In the genomic region with DNA sequence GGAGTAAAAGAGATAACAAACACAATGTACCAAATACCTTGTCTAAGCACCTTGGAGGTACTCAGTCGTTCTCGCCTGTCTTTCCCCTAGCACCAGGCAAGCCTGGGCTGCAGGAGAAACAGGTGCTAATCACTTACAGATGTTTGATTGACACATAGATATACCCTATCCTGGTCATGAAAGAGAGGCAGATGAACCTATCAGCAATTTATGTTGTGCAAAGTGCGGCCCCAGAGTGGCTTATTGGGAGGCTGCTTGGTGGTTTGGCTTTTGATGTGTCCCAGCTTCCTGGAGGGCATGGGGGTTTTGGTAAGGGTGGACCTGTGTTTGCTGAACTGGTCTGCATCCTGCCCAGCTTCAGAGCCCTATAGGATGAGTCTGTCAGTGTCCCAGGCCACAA, we compare ENCODE assay signal across 20 mouse cellular contexts.
DNase-seq lines count a peak whose midpoint lies in the region; ATAC-seq lines count a peak whose summit lies in the region.
"Had no signal": no experiment of that assay in that cellular context is flagged by ENCODE, and none has a peak within 500 bp of the region (broad histone marks: within the 10 kb centered on the region; RNA-seq: fewer than 3 reads in every experiment).

No protein-coding gene starts in this region.

- intact Hi-C loops in gastrocnemius, postnatal 14 days (cut with DNase I; ENCODE audit: low total_unique reads), result no loop called here

- no peak overlapping the region for H3K4me3 ChIP-seq in heart, embryonic 10.5 days
- no peak overlapping the region for H3K4me3 ChIP-seq in heart, embryonic 11.5 days (ENCODE audit: low read depth, low read length)
- no peak overlapping the region for H3K4me3 ChIP-seq in midbrain, embryonic 11.5 days (ENCODE audit: low read depth, low read length)
- H3K4me3 ChIP-seq in midbrain, embryonic 10.5 days, result no peak overlapping the region
- H3K4me3 ChIP-seq: embryonic facial prominence, embryonic 12.5 days; forebrain, embryonic 13.5 days; forebrain, embryonic 15.5 days had no signal

- H3K9ac ChIP-seq in heart, embryonic 11.5 days (ENCODE audit: low read depth, low read length), result no peak overlapping the region
- no peak overlapping the region for H3K9ac ChIP-seq in midbrain, embryonic 11.5 days (ENCODE audit: low read length)
- H3K9ac ChIP-seq: embryonic facial prominence, embryonic 12.5 days; forebrain, embryonic 13.5 days; forebrain, embryonic 15.5 days; forebrain, postnatal 0 days had no signal

- H3K27me3 ChIP-seq in heart, embryonic 10.5 days (ENCODE audit: insufficient read depth, poor library complexity, severe bottlenecking), result no peaks in the 10 kb centered on the region
- no peaks in the 10 kb centered on the region for H3K27me3 ChIP-seq in heart, embryonic 11.5 days (ENCODE audit: control insufficient read depth, insufficient read depth, low read length)
- H3K27me3 ChIP-seq in midbrain, embryonic 11.5 days (ENCODE audit: control insufficient read depth, insufficient read depth, low read length), result no peaks in the 10 kb centered on the region
- no peaks in the 10 kb centered on the region for H3K27me3 ChIP-seq in midbrain, embryonic 10.5 days (ENCODE audit: low read depth, poor library complexity, severe bottlenecking)
- H3K27me3 ChIP-seq: CH12.LX; embryonic facial prominence, embryonic 12.5 days; forebrain, embryonic 13.5 days; forebrain, embryonic 15.5 days; Patski had no signal

- 0 out of 2 replicates have a peak, but pooled peaks cover 5% of the 10 kb centered on the region for H3K4me1 ChIP-seq in heart, embryonic 10.5 days
- H3K4me1 ChIP-seq in heart, embryonic 11.5 days (ENCODE audit: control insufficient read depth, insufficient read depth, low read length), result no peaks in the 10 kb centered on the region
- no peaks in the 10 kb centered on the region for H3K4me1 ChIP-seq in midbrain, embryonic 11.5 days (ENCODE audit: control insufficient read depth, insufficient read depth, low read length)
- peaks cover 9% of the 10 kb centered on the region for H3K4me1 ChIP-seq in midbrain, embryonic 10.5 days

- H3K4me2 ChIP-seq in heart, embryonic 11.5 days, result no peak overlapping the region
- no peak overlapping the region for H3K4me2 ChIP-seq in midbrain, embryonic 11.5 days
- H3K4me2 ChIP-seq: embryonic facial prominence, embryonic 12.5 days; forebrain, embryonic 13.5 days; forebrain, embryonic 15.5 days had no signal

- no peak overlapping the region for H3K27ac ChIP-seq in heart, embryonic 10.5 days
- no peak overlapping the region for H3K27ac ChIP-seq in heart, embryonic 11.5 days (ENCODE audit: low read depth, low read length)
- H3K27ac ChIP-seq in midbrain, embryonic 11.5 days (ENCODE audit: low read depth, low read length), result no peak overlapping the region
- no peak overlapping the region for H3K27ac ChIP-seq in midbrain, embryonic 10.5 days (replicated peaks)
- H3K27ac ChIP-seq: embryonic facial prominence, embryonic 12.5 days; forebrain, embryonic 13.5 days; forebrain, embryonic 15.5 days had no signal

- no peak for ATAC-seq in heart, embryonic 11.5 days (replicated peaks; ENCODE audit: insufficient number of reproducible peaks, low FRiP score, low TSS enrichment)
- no peak for ATAC-seq in midbrain, embryonic 11.5 days (ENCODE audit: low FRiP score)
- ATAC-seq: activated CD4-positive, CD25-positive, alpha-beta regulatory T cell, adult 4 months; CD4-positive, CD25-positive, alpha-beta regulatory T cell, adult 4 months; forebrain, embryonic 13.5 days had no signal

- peak; percentile 67 for DNase-seq in heart, embryonic 10.5 days (ENCODE audit: low spot score)
- peak; percentile 47 for DNase-seq in midbrain, embryonic 11.5 days (ENCODE audit: low spot score, missing footprints)
- DNase-seq in midbrain, embryonic 10.5 days (ENCODE audit: low spot score), result no peak
- peak; percentile 25 for DNase-seq in 416B (ENCODE audit: low read depth)
- no peak for DNase-seq in gastrocnemius, postnatal 14 days
- DNase-seq: B cell, adult 2 months; cerebellum, adult 11-12 months; cerebellum, adult 2 months; cerebellum, adult 9-10 months; cerebellum, postnatal 25 days; forebrain, postnatal 0 days had no signal

- no peaks in the 10 kb centered on the region for H3K36me3 ChIP-seq in heart, embryonic 10.5 days
- no peaks in the 10 kb centered on the region for H3K36me3 ChIP-seq in heart, embryonic 11.5 days (ENCODE audit: control insufficient read depth, insufficient read depth, low read length)
- no peaks in the 10 kb centered on the region for H3K36me3 ChIP-seq in midbrain, embryonic 11.5 days (ENCODE audit: control insufficient read depth, insufficient read depth, low read length)
- H3K36me3 ChIP-seq in midbrain, embryonic 10.5 days, result no peaks in the 10 kb centered on the region
- H3K36me3 ChIP-seq: embryonic facial prominence, embryonic 12.5 days; forebrain, embryonic 15.5 days; G1E had no signal

- WGBS in heart, embryonic 10.5 days, result 72% methylated on average over 3 of the region's 3 CpGs
- WGBS in heart, embryonic 11.5 days (ENCODE audit: insufficient replicate concordance), result 67% methylated on average over 3 of the region's 3 CpGs
- WGBS in midbrain, embryonic 11.5 days, result 81% methylated on average over 3 of the region's 3 CpGs
- 87% methylated on average over 3 of the region's 3 CpGs for whole genome bisulfite sequencing in midbrain, embryonic 10.5 days

- no peaks in the 10 kb centered on the region for H3K9me3 ChIP-seq in heart, embryonic 10.5 days
- H3K9me3 ChIP-seq in heart, embryonic 11.5 days (replicated peaks; ENCODE audit: control insufficient read depth, low read length), result no peaks in the 10 kb centered on the region
- no peaks in the 10 kb centered on the region for H3K9me3 ChIP-seq in midbrain, embryonic 11.5 days (ENCODE audit: control insufficient read depth, low read length)
- H3K9me3 ChIP-seq in midbrain, embryonic 10.5 days (replicated peaks), result no peaks in the 10 kb centered on the region
- H3K9me3 ChIP-seq: embryonic facial prominence, embryonic 12.5 days; forebrain, embryonic 13.5 days; forebrain, embryonic 15.5 days; G1E had no signal

Comparison
In these comparisons a context has a peak if more than half of its experiments do, and no peak if none do; other contexts are left out.
1. DNase-seq: peak in heart, embryonic 10.5 days (single experiment), midbrain, embryonic 11.5 days (single experiment) and 416B (single experiment); none in midbrain, embryonic 10.5 days (single experiment) and gastrocnemius, postnatal 14 days (single experiment).